Mouse (Mus musculus): Measurements from ENCODE around the gene F2rl1.

GRCm38 (mm10) chr13:95510054-95510453, 15.0 kb downstream of the F2rl1 start:
- TF ChIP-seq POLR2A (IDR thresholded peaks at IDR 0.05; ENCODE audit: low read depth, low read length) (no peak), CTCF (IDR thresholded peaks at IDR 0.05; ENCODE audit: extremely low read depth, insufficient read depth, insufficient read length, insufficient replicate concordance) (no peak)

Measured in spleen, adult 2 months (tissue).